Mouse (Mus musculus) bone marrow macrophage, adult 2 months (primary cell): ENCODE data around the gene Triobp. TPM values are rescaled to one million over a fixed set of nuclear protein-coding genes. Genes with fewer than 3 reads are reported as not detected.

Source experiments
- H3K27ac ChIP-seq: 2 replicates; pipeline ENCODE4 v1.5.1; 2012; ENCODE audit warnings: low read depth, low read length; ENCODE audit not compliant: insufficient read depth
- H3K4me1 ChIP-seq: 2 replicates; pipeline ENCODE4 v1.6.1; 2012; ENCODE audit warnings: low read length; ENCODE audit not compliant: control insufficient read depth, insufficient read depth
- H3K4me3 ChIP-seq: 2 replicates; pipeline ENCODE4 v1.5.1; 2012; ENCODE audit warnings: mild to moderate bottlenecking, low read length, moderate library complexity; ENCODE audit not compliant: insufficient read depth
- CTCF ChIP-seq: IDR thresholded peaks from 2 replicates; pipeline ENCODE4 v1.5.1; 2012; ENCODE audit warnings: low read depth, mild to moderate bottlenecking, low read length, moderate library complexity
- POLR2A ChIP-seq: IDR thresholded peaks from 2 replicates; pipeline ENCODE4 v1.6.1; 2012; ENCODE audit warnings: mild to moderate bottlenecking, low read depth, low read length, borderline replicate concordance
- polyA plus RNA-seq: library from polyadenylated mRNA; stranded (reverse); fragments of >200 nt; gene quantifications from 2 replicates; pipeline ENCODE4 v1.2.4, GENCODE M21; 2012; ENCODE audit not compliant: missing spikeins, insufficient read depth, insufficient read length

Triobp gene
- polyA plus RNA-seq, 1 experiment, result 33.2 TPM

DNA sequence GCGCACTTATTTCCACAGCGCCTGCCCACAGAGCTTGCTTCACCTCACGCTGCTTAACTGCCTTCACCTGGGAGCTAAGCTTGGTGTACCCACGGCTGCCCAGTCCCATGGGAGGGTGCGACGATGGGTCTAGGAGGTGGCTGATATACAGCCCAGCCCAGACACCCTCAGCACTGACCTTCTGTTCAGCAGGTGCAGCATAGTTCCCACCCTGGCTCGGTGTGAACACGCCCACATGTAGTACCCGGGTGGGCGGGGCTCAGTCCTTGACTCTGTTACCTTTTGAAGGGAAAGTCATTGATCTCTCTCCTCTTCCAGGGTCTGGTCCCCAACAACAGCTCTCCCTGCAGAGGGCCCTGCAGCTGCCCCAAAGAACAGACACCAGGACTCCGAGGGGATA is 12.0 kb downstream of the Triobp start:
- Histone ChIP-seq H3K27ac (no peak overlapping the region), H3K4me1 (peaks cover 4% of the 10 kb centered on the region), H3K4me3 (no peak overlapping the region)
- TF ChIP-seq POLR2A (no peak), CTCF (no peak)

DNA sequence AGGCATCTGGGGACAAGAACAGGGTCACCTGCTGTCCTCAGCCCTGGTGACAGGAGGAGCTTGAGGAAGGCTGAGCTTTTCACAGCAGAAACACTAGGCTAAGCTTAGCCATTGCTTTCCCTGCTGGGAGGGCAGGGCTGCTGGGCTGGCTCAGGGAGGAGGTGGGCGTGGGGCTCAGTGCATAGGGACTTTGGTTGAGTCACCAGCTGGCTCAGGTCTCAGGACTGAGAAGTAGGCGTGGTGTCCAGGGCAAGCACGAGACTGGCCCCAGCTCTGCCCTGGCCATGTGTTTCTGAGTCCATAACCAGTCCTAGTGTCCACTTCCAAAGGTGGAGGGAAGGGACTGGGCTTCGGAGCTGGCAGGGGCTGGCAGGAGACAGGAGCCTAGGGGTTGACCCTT is 12.6 kb downstream of the Triobp start:
- H3K27ac ChIP-seq, result no peak overlapping the region
- peaks cover 4% of the 10 kb centered on the region for H3K4me1 ChIP-seq
- no peak for TF ChIP-seq POLR2A
- TF ChIP-seq CTCF, result no peak
- no peak overlapping the region for H3K4me3 ChIP-seq

DNA sequence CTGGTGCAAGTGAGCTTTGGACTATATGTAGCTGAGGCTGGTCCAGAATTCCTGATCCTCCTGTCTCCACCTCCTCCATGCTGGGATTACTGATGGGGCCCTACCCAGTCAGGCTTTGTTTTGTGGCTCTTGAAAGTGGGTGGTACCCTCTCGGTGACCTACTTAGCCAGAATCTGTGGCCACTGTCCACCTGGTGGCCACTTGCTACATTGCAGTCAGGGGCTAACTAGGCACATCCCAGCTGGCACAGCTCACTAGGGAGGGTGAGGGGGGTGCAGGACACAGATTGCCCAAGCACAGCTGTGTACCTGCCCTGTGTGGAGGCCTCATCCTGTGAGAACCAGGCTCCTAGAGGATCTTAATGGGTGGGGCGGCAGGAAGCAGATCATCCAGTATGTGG is 15.4 kb downstream of the Triobp start:
- Histone ChIP-seq H3K4me3 (no peak overlapping the region), H3K4me1 (peaks cover 4% of the 10 kb centered on the region), H3K27ac (no peak overlapping the region)
- peak; percentile 73 for TF ChIP-seq CTCF
- TF ChIP-seq POLR2A, result no peak

DNA sequence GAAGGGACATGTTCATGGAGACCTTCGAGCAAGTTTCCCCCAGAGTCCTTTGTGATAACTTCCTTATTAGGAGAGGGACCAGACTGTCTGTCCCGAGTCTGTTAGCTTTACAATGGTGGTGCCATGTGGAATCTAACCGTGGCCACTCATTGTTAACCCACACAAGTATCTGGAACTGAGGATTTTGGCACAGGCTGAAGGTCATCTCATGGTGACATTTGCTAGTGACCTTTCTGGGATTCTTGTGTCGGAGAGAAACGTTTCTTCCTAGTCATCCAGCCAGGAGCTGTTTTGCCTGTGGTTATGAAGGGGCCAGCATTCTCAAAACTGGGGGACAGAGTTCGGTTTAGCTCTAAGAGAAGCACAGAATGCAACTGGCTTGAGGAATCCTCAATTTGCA is 24.1 kb downstream of the Triobp start:
- no peak overlapping the region for H3K27ac ChIP-seq
- TF ChIP-seq POLR2A (no peak), CTCF (no peak)
- H3K4me3 ChIP-seq, result no peak overlapping the region
- peaks cover under 1% of the 10 kb centered on the region for H3K4me1 ChIP-seq

DNA sequence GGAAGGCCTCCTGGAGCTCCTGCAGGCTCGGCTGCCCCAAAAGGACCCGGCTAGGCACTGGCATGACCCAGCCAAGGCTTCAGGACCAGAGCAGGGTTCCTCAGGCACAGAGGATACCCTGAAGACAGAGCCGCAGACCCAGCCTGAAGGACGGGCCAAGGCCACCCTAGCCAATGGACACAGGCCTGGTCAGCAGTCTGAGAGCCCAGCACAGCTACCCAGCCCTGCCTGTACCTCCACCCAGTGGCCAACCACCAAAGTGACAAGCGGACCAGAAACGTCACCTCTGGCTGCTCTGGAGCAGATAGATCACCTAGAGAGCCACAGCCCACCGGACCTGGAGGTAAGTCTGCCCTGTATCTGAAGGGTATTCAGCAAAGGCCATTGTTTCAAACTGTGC is 26.4 kb downstream of the Triobp start:
- TF ChIP-seq CTCF (no peak), POLR2A (no peak)
- peaks cover 23% of the 10 kb centered on the region for H3K4me1 ChIP-seq
- H3K27ac ChIP-seq, result no peak overlapping the region
- H3K4me3 ChIP-seq, result no peak overlapping the region

DNA sequence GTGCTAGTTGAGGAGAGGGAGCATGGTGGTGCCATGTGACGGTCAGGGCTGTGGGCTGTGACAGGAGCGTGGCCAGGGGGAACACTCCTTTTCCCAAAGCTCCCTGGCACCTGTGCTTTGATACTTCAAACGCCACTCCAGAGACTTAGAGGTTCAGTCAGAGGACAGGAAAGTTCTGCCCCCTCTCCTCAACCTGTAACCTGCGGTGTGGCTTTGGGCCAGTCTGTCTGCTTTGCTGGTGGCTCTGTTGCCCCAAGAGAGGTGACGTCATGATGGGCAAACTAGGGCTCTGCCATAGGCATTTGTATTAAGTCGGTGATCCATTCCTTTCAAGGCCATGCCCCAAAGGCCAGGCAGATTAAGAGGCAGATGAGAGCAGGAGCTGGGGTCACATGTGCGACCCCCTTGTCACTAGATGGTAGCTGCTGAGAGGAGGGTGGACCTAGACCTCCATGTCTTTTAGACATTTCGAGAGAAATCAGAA is 30.2 kb downstream of the Triobp start:
- Histone ChIP-seq H3K27ac (no peak overlapping the region), H3K4me3 (no peak overlapping the region), H3K4me1 (peaks cover 33% of the 10 kb centered on the region)
- no peak for TF ChIP-seq CTCF
- TF ChIP-seq POLR2A, result no peak

DNA sequence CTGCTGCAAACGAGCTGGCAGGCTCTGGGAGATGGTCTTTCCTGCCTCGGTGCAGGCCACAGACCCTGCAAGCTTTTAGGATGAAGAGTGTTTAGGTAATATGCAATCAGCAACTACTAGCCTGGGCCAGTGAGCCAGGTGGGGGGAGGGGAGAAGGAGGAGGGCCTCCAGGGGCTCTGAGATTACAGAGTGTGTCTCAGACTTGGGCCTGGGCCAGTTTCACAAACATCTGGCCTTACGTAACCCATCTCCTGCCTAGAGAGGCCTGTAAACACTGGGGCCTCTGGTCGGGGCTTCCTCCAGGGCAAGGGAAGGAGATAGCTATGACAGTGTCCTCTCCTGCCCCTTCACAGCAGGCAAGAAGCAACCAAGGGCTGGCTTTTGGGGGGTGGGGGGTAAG is 31.4 kb downstream of the Triobp start:
- Histone ChIP-seq H3K27ac (peak overlapping the region; percentile 70), H3K4me3 (no peak overlapping the region), H3K4me1 (peaks cover 35% of the 10 kb centered on the region)
- no peak for TF ChIP-seq POLR2A

DNA sequence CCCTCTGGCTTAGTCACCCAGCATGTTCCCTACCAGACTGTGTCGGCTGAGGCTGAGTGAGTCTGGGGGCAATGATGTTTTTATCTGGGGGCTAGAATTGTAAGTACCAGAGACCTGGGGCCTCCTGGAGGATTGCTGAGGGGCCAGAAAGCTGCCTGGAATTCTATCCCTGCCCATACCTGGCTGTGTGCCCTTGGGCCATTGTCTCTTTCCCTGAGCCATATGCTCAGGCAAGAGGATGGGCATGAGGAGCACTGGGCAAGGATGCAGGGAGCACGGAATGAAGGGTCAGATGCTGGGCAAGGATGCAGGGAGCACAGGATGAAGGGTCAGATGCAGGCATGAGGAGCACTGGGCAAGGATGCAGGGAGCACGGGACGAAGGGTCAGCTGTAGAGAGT is 32.6 kb downstream of the Triobp start:
- Histone ChIP-seq H3K27ac (no peak overlapping the region), H3K4me3 (no peak overlapping the region), H3K4me1 (peaks cover 37% of the 10 kb centered on the region)
- no peak for TF ChIP-seq CTCF
- TF ChIP-seq POLR2A, result no peak

DNA sequence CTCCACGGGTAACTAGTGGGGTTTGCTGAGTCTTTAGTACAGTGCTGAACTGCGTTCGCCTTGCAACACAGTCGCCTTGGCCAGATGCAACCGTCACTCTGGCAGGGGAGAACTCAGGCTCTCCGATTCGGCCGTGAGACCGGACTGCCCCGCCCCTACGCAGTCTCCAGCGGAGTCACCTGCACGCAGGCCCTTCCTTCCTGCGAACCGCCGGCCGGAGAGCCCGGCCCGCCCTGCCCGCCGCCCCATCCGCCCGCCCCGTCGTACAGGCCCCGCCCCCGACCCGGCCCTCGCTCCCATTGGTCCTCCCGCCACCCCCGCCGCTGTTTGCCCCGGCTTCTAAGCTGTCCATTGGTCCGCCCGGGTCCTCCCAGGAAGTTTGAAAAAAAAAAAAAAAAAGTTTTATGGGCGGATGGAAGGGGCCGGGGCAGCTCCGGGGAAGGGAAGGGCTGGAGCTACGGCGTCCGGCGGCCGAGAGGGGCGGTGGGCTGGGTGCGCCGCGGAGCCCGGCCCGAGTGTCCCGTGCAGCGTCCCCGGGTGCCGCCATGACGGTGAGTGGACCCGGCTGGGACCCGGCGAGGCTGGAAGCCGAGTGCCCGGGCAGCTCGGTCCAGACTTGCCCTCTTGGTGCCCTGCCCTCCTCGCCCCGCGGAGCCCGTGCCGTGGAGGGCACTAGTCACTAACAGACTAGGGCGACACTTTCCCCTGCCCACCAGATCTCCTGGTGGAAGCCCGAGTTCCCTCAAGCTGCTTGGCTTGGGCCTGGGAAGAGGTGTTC is 35.3 kb downstream of the Triobp start:
- H3K4me1 ChIP-seq, result peaks cover 25% of the 10 kb centered on the region
- peak overlapping the region; percentile 87 for H3K4me3 ChIP-seq
- TF ChIP-seq POLR2A (no peak), CTCF (no peak)
- peak overlapping the region; percentile 58 for H3K27ac ChIP-seq

DNA sequence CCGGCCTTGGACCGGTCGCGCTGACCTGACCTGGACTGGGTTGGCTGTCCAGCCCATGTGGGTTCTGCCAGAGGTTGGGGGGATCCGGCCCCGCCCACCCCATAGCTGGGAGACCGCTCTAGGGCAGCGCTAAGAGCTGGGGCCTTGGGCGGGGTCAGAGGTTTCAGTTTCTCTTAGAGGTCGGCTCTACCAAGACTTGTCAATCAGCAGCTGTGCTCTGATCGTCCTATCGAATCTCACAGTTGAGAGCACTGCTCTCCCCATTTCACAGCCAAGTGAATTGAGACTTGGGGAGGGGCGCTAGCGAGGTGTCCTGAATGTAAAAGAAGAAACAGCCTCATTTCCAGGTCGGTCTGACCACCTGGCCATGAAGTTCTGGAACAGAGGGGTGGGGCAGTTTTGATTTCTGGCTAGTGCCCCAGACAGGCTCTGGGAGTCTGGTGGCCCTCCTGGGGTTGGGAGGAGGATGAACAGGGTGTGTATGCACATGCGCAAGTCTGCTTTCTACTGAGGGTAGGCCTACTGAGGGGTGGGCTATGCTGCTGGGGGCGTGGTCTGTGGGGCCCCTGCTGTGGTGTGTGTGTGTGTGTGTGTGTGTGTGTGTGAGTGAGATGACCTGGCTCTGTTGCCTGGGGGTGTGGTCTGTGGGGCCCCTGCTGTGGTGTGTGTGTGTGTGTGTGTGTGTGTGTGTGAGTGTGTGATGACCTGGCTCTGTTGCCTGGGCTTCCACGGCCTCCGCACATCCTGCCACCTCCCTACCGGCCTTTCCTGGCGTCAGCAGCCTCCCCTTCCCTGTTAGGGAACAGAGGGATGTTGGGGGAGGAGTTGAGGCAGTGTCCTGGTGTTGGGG is 36.1 kb downstream of the Triobp start:
- TF ChIP-seq POLR2A (no peak), CTCF (no peak)
- Histone ChIP-seq H3K27ac (peak overlapping the region; percentile 56), H3K4me3 (peak overlapping the region; percentile 87), H3K4me1 (peaks cover 17% of the 10 kb centered on the region)
